Mouse (Mus musculus) kidney, embryonic 16.5 days (tissue): ENCODE data around the gene Enoph1. TPM values are rescaled to one million over a fixed set of nuclear protein-coding genes. Genes with fewer than 3 reads are reported as not detected.

ENCODE experiments used
- ATAC-seq: fragments of 200-750 bp; cut with Nextera tagmentation; 2 replicates; pipeline ENCODE4 v1.8.0; 2017; ENCODE audit warnings: moderate TSS enrichment; ENCODE audit not compliant: low FRiP score, low TSS enrichment
- H3K27ac ChIP-seq: fragments of 300-500 bp; sonication (generic); 2 replicates; pipeline ENCODE4 v1.5.1; 2014; ENCODE audit warnings: low read length
- H3K27me3 ChIP-seq: fragments of 300-500 bp; sonication (generic); 2 replicates; pipeline ENCODE4 v1.6.1; 2014; ENCODE audit warnings: low read length, control low read depth, mixed read lengths; ENCODE audit not compliant: insufficient read depth
- H3K36me3 ChIP-seq: fragments of 300-500 bp; sonication (generic); 2 replicates; pipeline ENCODE4 v1.6.1; 2014; ENCODE audit warnings: low read length, control low read depth, mixed read lengths; ENCODE audit not compliant: insufficient read depth
- H3K4me1 ChIP-seq: fragments of 300-500 bp; sonication (generic); 2 replicates; pipeline ENCODE4 v1.6.1; 2014; ENCODE audit warnings: low read length, control low read depth, mixed read lengths; ENCODE audit not compliant: insufficient read depth
- H3K4me2 ChIP-seq: fragments of 300-500 bp; sonication (generic); replicated peaks from 2 replicates; pipeline ENCODE4 v1.6.1; 2014; ENCODE audit warnings: low read depth, low read length
- H3K4me3 ChIP-seq: fragments of 300-500 bp; sonication (generic); 2 replicates; pipeline ENCODE4 v1.5.1; 2014; ENCODE audit warnings: mild to moderate bottlenecking, low read length
- H3K9ac ChIP-seq: fragments of 300-500 bp; sonication (generic); replicated peaks from 2 replicates; pipeline ENCODE4 v1.6.1; 2014; ENCODE audit warnings: low read length
- H3K9me3 ChIP-seq: fragments of 300-500 bp; sonication (generic); 2 replicates; pipeline ENCODE4 v1.6.1; 2016; ENCODE audit warnings: low read length, control low read depth
- WGBS: fragments of 180-500 bp; shearing (Covaris S2); extraction: QIAGEN DNeasy Blood & Tissue Kit; methylation state at CpG from one replicate; pipeline ENCODE4 v1.1.7; 2014; 5-methylcytosine and 5-hydroxymethylcytosine counted together
- polyA plus RNA-seq: library from polyadenylated mRNA; unstranded; fragments of >200 nt; fragmentation: Nextera tagmentation; extraction: Ambion mirVana; gene quantifications from 2 replicates; pipeline ENCODE4 v1.2.1, GENCODE M21; 2015

Enoph1 gene
- polyA plus RNA-seq, 1 experiment from 2014 or later, result 52.1 TPM

DNA sequence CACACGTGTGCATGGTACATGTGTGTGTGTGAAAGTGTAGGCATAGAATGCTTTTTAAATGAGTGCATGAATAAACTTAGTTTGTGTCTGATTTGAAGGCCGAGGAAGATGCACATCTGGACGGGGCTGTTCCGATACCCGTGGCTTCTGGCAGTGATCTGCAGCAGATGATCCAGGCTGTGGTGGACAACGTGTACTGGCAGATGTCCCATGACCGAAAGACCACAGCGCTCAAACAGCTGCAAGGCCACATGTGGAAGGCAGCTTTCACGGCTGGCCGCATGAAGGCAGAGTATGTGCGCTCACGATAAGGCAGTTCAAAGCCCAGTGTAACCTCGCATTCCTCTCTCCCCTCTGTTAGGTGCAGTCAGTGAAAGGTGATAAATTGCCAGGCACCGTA is 21.1 kb downstream of the Enoph1 start:
- Histone ChIP-seq H3K36me3 (peaks cover 41% of the 10 kb centered on the region), H3K9me3 (no peaks in the 10 kb centered on the region), H3K27ac (no peak overlapping the region), H3K4me3 (no peak overlapping the region), H3K9ac (no peak overlapping the region), H3K4me2 (no peak overlapping the region), H3K4me1 (0 out of 2 replicates have a peak, but pooled peaks cover 2% of the 10 kb centered on the region), H3K27me3 (no peaks in the 10 kb centered on the region)
- WGBS, result 93% methylated on average over 14 of the region's 14 CpGs
- ATAC-seq, result no peak

- Histone ChIP-seq H3K27ac (no peak overlapping the region), H3K4me2 (no peak overlapping the region), H3K36me3 (peaks cover 34% of the 10 kb centered on the region), H3K9me3 (no peaks in the 10 kb centered on the region), H3K27me3 (no peaks in the 10 kb centered on the region), H3K4me3 (no peak overlapping the region), H3K9ac (no peak overlapping the region), H3K4me1 (no peaks in the 10 kb centered on the region)
- ATAC-seq, result no peak
- WGBS, result 89% methylated on average over 16 of the region's 16 CpGs
Observed at GRCm38 (mm10) chr5:100067579-100067978, 27.8 kb downstream of the Enoph1 start.

DNA sequence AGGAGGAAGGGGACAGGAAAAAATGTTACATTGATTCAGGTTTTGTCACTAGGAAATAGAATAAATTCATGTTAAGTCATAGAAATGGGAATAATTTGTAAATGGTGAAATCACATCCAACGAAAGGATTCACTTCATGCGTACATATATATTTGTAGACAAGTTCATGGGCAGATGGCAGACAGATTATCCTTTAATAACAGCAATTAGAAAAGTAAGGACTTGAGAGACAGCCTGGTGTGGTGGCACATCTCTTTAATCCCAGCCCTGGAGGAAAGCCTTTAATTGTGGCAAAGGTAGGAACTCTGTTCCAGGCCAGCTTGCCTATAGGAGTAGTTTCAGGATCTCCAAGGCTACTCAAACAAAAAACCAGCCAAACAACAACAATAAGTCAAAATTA is 29.7 kb downstream of the Enoph1 start:
- 95% methylated on average over 2 of the region's 2 CpGs for WGBS
- Histone ChIP-seq H3K27me3 (no peaks in the 10 kb centered on the region), H3K27ac (no peak overlapping the region), H3K4me3 (no peak overlapping the region), H3K9ac (no peak overlapping the region), H3K4me2 (no peak overlapping the region), H3K4me1 (no peaks in the 10 kb centered on the region), H3K9me3 (no peaks in the 10 kb centered on the region), H3K36me3 (peaks cover 28% of the 10 kb centered on the region)
- no peak for ATAC-seq

- no peak overlapping the region for H3K4me2 ChIP-seq
- 29% methylated on average over 3 of the region's 3 CpGs for WGBS
- peak; percentile 64; the same call in 1 of the 2 replicates for ATAC-seq
Observed at GRCm38 (mm10) chr5:100070255-100070654, 30.5 kb downstream of the Enoph1 start.

GRCm38 (mm10) chr5:100071541-100071940 is 31.8 kb downstream of the Enoph1 start:
- Histone ChIP-seq H3K36me3 (peaks cover 28% of the 10 kb centered on the region), H3K9ac (no peak overlapping the region), H3K27me3 (no peaks in the 10 kb centered on the region), H3K4me1 (no peaks in the 10 kb centered on the region), H3K4me3 (no peak overlapping the region), H3K4me2 (no peak overlapping the region), H3K9me3 (no peaks in the 10 kb centered on the region), H3K27ac (no peak overlapping the region)
- no peak for ATAC-seq
- 98% methylated on average over 5 of the region's 5 CpGs for WGBS

More at GRCm38 (mm10) chr5:100070255-100070654, 30.5 kb downstream of the Enoph1 start:
- no peak overlapping the region for H3K4me3 ChIP-seq
- H3K9ac ChIP-seq, result no peak overlapping the region
- H3K27me3 ChIP-seq, result no peaks in the 10 kb centered on the region
- H3K4me1 ChIP-seq, result no peaks in the 10 kb centered on the region
- peaks cover 28% of the 10 kb centered on the region for H3K36me3 ChIP-seq
- H3K9me3 ChIP-seq, result no peaks in the 10 kb centered on the region
- no peak overlapping the region for H3K27ac ChIP-seq

DNA sequence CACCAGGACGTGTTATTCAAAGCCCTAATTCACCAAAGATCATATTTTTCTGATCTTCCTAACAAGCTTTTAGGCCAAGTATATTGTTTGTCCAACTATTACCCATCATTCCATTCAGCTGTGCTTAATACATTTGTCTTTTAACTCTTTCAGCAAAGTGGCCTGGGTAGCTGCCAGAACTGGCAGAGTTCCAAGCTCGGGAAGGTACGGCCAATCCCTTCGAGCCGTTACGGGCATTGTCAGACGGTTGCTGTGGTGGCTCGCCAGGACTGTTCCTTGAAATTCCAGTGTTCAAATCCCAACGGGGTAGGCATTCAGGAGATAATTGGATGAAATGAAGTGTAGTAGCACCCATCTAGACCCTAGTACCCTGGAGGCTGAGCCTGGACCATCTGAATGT is 32.8 kb downstream of the Enoph1 start:
- no peak overlapping the region for H3K9ac ChIP-seq
- 87% methylated on average over 9 of the region's 9 CpGs for WGBS
- H3K27ac ChIP-seq, result no peak overlapping the region
- peaks cover 22% of the 10 kb centered on the region for H3K36me3 ChIP-seq
- H3K4me2 ChIP-seq, result no peak overlapping the region
- no peak overlapping the region for H3K4me3 ChIP-seq
- H3K27me3 ChIP-seq, result no peaks in the 10 kb centered on the region
- ATAC-seq, result no peak
- no peaks in the 10 kb centered on the region for H3K9me3 ChIP-seq
- H3K4me1 ChIP-seq, result no peaks in the 10 kb centered on the region

- Histone ChIP-seq H3K36me3 (peaks cover 15% of the 10 kb centered on the region; the same call in 1 of the 2 replicates), H3K4me2 (no peak overlapping the region), H3K9ac (no peak overlapping the region), H3K27ac (no peak overlapping the region), H3K9me3 (no peaks in the 10 kb centered on the region), H3K4me3 (no peak overlapping the region), H3K27me3 (no peaks in the 10 kb centered on the region), H3K4me1 (peaks cover 17% of the 10 kb centered on the region)
- 58% methylated on average over 4 of the region's 4 CpGs for WGBS
- no peak for ATAC-seq
Observed at GRCm38 (mm10) chr5:100074571-100074970, 34.8 kb downstream of the Enoph1 start.

DNA sequence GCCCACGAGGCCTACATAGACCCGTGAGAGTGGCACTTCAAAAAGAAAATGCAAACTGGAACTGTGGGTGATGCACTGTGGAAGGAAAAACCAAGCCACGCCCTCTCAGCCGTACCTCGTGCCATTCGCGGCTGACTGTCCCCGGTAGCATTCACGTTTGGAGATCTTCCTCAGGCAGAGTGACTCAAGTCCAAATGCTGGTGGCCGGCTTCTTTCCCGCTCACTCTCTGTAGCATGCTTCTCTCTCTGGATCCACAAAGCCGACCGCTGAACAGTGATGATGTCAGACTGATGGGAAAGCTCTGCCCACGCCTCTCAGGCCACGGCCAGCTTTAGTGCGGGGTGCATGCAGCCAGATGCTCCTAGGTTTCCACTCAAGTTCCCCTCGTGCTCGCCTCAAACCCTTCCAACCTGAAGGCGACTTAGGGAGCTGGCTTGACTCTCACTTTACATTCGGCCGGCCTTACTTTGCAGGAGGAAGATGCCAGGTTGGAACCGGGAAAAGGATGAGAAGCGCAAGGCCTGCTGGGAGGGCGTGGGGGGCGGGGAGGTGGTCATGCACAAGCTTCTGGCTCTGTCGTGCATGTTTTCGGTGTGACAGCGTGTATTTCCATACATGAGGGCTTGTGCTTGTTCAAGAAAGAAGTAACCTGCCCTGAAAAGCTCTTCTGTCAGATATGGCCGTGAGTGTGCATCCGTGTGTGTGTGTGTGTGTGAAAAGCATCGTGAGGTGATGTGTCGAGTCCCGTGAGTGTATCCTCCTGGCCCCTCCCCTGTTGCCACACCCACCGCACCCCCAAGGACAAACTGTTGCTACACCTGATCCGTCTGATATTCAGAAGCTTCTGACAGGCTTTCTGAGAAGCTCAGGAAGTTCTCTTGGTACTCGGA is 39.5 kb downstream of the Enoph1 start:
- Histone ChIP-seq H3K4me1 (peaks cover 25% of the 10 kb centered on the region), H3K4me2 (peak overlapping the region; percentile 64), H3K9me3 (no peaks in the 10 kb centered on the region), H3K9ac (peak overlapping the region; percentile 50), H3K36me3 (peaks cover 8% of the 10 kb centered on the region; the same call in 1 of the 2 replicates), H3K27ac (no peak overlapping the region), H3K27me3 (no peaks in the 10 kb centered on the region; the same call in 1 of the 2 replicates), H3K4me3 (peak overlapping the region; percentile 41)
- 26% methylated on average over 36 of the region's 36 CpGs for WGBS
- ATAC-seq, result peak; percentile 25; the same call in 1 of the 2 replicates

- ATAC-seq, result no peak
- H3K9me3 ChIP-seq, result no peaks in the 10 kb centered on the region
- H3K4me2 ChIP-seq, result peak overlapping the region; percentile 64; the same call in 1 of the 2 replicates
- no peaks in the 10 kb centered on the region; the same call in 1 of the 2 replicates for H3K27me3 ChIP-seq
- WGBS, result 59% methylated on average over 8 of the region's 8 CpGs
- H3K9ac ChIP-seq, result 0 out of 2 replicates have a peak overlapping the region, but pooled peaks have one; percentile 35
- no peak overlapping the region for H3K27ac ChIP-seq
- no peak overlapping the region for H3K4me3 ChIP-seq
- H3K36me3 ChIP-seq, result peaks cover 8% of the 10 kb centered on the region; the same call in 1 of the 2 replicates
- peaks cover 26% of the 10 kb centered on the region for H3K4me1 ChIP-seq
Observed at GRCm38 (mm10) chr5:100079931-100080275, 40.1 kb downstream of the Enoph1 start.

GRCm38 (mm10) chr5:100082006-100082405 is 42.2 kb downstream of the Enoph1 start:
- H3K4me1 ChIP-seq, result peaks cover 35% of the 10 kb centered on the region
- H3K27me3 ChIP-seq, result no peaks in the 10 kb centered on the region; the same call in 1 of the 2 replicates
- no peak overlapping the region for H3K9ac ChIP-seq
- 89% methylated on average over 4 of the region's 4 CpGs for WGBS
- H3K4me3 ChIP-seq, result no peak overlapping the region
- H3K27ac ChIP-seq, result no peak overlapping the region
- no peak for ATAC-seq
- H3K36me3 ChIP-seq, result peaks cover 8% of the 10 kb centered on the region; the same call in 1 of the 2 replicates
- no peaks in the 10 kb centered on the region for H3K9me3 ChIP-seq
- no peak overlapping the region for H3K4me2 ChIP-seq
